ENCODE assay signal across 16 mouse cellular contexts in genomic region chr5:64234269-64234985, GRCm38 (mm10).
A peak's percentile ranks its signal among the peaks of the same experiment; 100 is the strongest.
DNase-seq lines count a peak whose midpoint lies in the region; ATAC-seq lines count a peak whose summit lies in the region.
"Had no signal": no experiment of that assay in that cellular context is flagged by ENCODE, and none has a peak within 500 bp of the region (broad histone marks: within the 10 kb centered on the region; RNA-seq: fewer than 3 reads in every experiment).

No protein-coding gene starts in this region.

- no peaks in the 10 kb centered on the region for H3K27me3 ChIP-seq in kidney, embryonic 15.5 days
- H3K27me3 ChIP-seq: embryonic facial prominence, embryonic 15.5 days; heart, embryonic 13.5 days had no signal

- no peak for DNase-seq in kidney, postnatal 14 days
- DNase-seq in urinary bladder, postnatal 36 days (ENCODE audit: low spot score in 2 of 2): peak; percentile 29 to 50
- DNase-seq in urinary bladder, postnatal 25 days (ENCODE audit: low spot score): no peak
- DNase-seq in thymus, postnatal 4 days: peak; percentile 39
- DNase-seq in layer of hippocampus, adult 18-20 months (ENCODE audit: low spot score in 2 of 2): no peak
- DNase-seq: adrenal gland, adult 8-10 months; cerebellum, postnatal 10 days; forebrain, postnatal 0 days; gastrocnemius, postnatal 10 days had no signal

- peaks cover 58% of the 10 kb centered on the region for H3K4me1 ChIP-seq in kidney, embryonic 15.5 days

- no peak overlapping the region for H3K9ac ChIP-seq in kidney, embryonic 15.5 days
- H3K9ac ChIP-seq: embryonic facial prominence, embryonic 15.5 days; forebrain, postnatal 0 days; heart, embryonic 13.5 days had no signal

- no peak overlapping the region for H3K4me2 ChIP-seq in kidney, embryonic 15.5 days
- H3K4me2 ChIP-seq: embryonic facial prominence, embryonic 15.5 days; heart, embryonic 13.5 days; liver, embryonic 11.5 days had no signal

- H3K9me3 ChIP-seq in kidney, embryonic 15.5 days (replicated peaks): no peaks in the 10 kb centered on the region
- H3K9me3 ChIP-seq: embryonic facial prominence, embryonic 15.5 days; heart, embryonic 13.5 days had no signal

- no peak for ATAC-seq in kidney, embryonic 15.5 days (replicated peaks; ENCODE audit: low FRiP score)
- ATAC-seq in megakaryocyte progenitor cell, adult 5-6 weeks (replicated peaks; ENCODE audit: poor library complexity): peak; percentile 8; the same call in 1 of the 2 replicates
- no peak for ATAC-seq in monocyte, adult 5-6 weeks (replicated peaks; ENCODE audit: insufficient number of reproducible peaks, low FRiP score, low TSS enrichment, poor library complexity, severe bottlenecking)
- ATAC-seq: CD4-positive, CD25-positive, alpha-beta regulatory T cell, adult 4 months; forebrain, postnatal 0 days had no signal

- H3K4me3 ChIP-seq in kidney, embryonic 15.5 days (replicated peaks): no peak overlapping the region
- H3K4me3 ChIP-seq: embryonic facial prominence, embryonic 15.5 days; heart, embryonic 13.5 days had no signal

- WGBS in kidney, embryonic 15.5 days: 54% methylated on average over 8 of the region's 8 CpGs

- peak overlapping the region; percentile 73 for H3K27ac ChIP-seq in kidney, embryonic 15.5 days
- H3K27ac ChIP-seq: embryonic facial prominence, embryonic 15.5 days; heart, embryonic 13.5 days had no signal

- H3K36me3 ChIP-seq in kidney, embryonic 15.5 days: no peaks in the 10 kb centered on the region
- H3K36me3 ChIP-seq: embryonic facial prominence, embryonic 15.5 days; heart, embryonic 13.5 days had no signal

Comparison
In these comparisons a context has a peak if more than half of its experiments do, and no peak if none do; other contexts are left out.
1. DNase-seq: peak in urinary bladder, postnatal 36 days (2 of 2) and thymus, postnatal 4 days (single experiment); none in kidney, postnatal 14 days (single experiment), urinary bladder, postnatal 25 days (single experiment) and layer of hippocampus, adult 18-20 months (0 of 2).